Mouse (Mus musculus) forebrain, embryonic 14.5 days (tissue): ENCODE measurements at regions not wholly inside any gene's neighbourhood (a gene's known extent, or its start where the extent isn't known, plus 50 kb on each side); places are given as distances from the start of the nearest gene placed in this dataset.
"Not testable (repeated sequence)": the region's sequence is repeated elsewhere in the genome, so short reads cannot be mapped to it uniquely, and the experiment has no call there.

ENCODE experiments used
- ATAC-seq: fragments of 200-750 bp; cut with Nextera tagmentation; 2 replicates; pipeline ENCODE4 v1.8.0; 2017; ENCODE audit warnings: mild to moderate bottlenecking, moderate library complexity
- DNase-seq: peaks from one replicate; pipeline ENCODE4 v3.0.0-alpha.2; 2015; ENCODE audit warnings: low spot score
- H3K27ac ChIP-seq: fragments of 300-500 bp; sonication (generic); 2 replicates; pipeline ENCODE4 v1.5.1; 2014; ENCODE audit warnings: low read depth, mild to moderate bottlenecking, control low read depth, low read length, moderate library complexity
- H3K27me3 ChIP-seq: fragments of 300-500 bp; sonication (generic); replicated peaks from 2 replicates; pipeline ENCODE4 v1.6.1; 2014; ENCODE audit warnings: low read length, control low read depth, mixed read lengths; ENCODE audit not compliant: control insufficient read depth, insufficient read depth
- H3K36me3 ChIP-seq: fragments of 300-500 bp; sonication (generic); 2 replicates; pipeline ENCODE4 v1.6.1; 2014; ENCODE audit warnings: low read length, control low read depth; ENCODE audit not compliant: control insufficient read depth, insufficient read depth
- H3K4me1 ChIP-seq: fragments of 300-500 bp; sonication (generic); 2 replicates; pipeline ENCODE4 v1.6.1; 2014; ENCODE audit warnings: antibody characterized with exemption, low read length, control low read depth; ENCODE audit not compliant: control insufficient read depth, insufficient read depth
- H3K4me2 ChIP-seq: fragments of 300-500 bp; sonication (generic); 2 replicates; pipeline ENCODE4 v1.6.1; 2014; ENCODE audit warnings: mild to moderate bottlenecking, control low read depth, low read length
- H3K4me3 ChIP-seq: fragments of 300-500 bp; sonication (generic); 2 replicates; pipeline ENCODE4 v1.5.1; 2014; ENCODE audit warnings: low read depth, low read length, control low read depth
- H3K9ac ChIP-seq: fragments of 300-500 bp; sonication (generic); 2 replicates; pipeline ENCODE4 v1.6.1; 2014; ENCODE audit warnings: mild to moderate bottlenecking, low read length, control low read depth, moderate library complexity
- H3K9me3 ChIP-seq: fragments of 300-500 bp; sonication (generic); replicated peaks from 2 replicates; pipeline ENCODE4 v1.6.1; 2016; ENCODE audit warnings: low read length, control low read depth, mixed read lengths; ENCODE audit not compliant: control insufficient read depth
- WGBS: fragments of 180-500 bp; shearing (Covaris S2); extraction: QIAGEN DNeasy Blood & Tissue Kit; methylation state at CpG from one replicate; pipeline ENCODE4 v1.1.7; 2014; 5-methylcytosine and 5-hydroxymethylcytosine counted together

DNA sequence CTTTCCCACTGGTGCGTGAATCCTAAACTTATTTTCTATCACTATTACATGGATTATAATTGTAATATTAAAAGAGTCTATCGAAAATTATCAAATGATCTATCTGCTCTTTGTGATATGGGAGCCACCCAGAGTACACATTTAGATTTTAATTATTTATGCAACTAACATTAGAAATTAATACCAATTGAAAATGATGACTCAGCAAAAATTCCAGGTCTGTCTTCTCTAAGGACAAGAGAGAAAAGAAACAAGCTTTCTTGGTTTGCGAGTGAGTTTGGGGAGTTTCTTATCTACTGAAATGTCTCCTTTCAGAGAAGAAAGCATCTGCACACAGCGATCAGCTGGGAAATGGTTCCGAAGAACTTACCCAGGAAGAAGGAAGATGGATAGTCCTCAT, 219.4 kb downstream of the Prr30 start:
- H3K27me3 ChIP-seq: no peaks in the 10 kb centered on the region
- H3K4me3 ChIP-seq: no peak overlapping the region
- no peaks in the 10 kb centered on the region for H3K9me3 ChIP-seq
- H3K27ac ChIP-seq: no peak overlapping the region
- ATAC-seq: no peak
- DNase-seq: no peak
- WGBS: 95% methylated on average over 5 of the region's 5 CpGs
- H3K36me3 ChIP-seq: no peaks in the 10 kb centered on the region
- no peak overlapping the region for H3K4me2 ChIP-seq
- no peak overlapping the region for H3K9ac ChIP-seq
- no peaks in the 10 kb centered on the region for H3K4me1 ChIP-seq

DNA sequence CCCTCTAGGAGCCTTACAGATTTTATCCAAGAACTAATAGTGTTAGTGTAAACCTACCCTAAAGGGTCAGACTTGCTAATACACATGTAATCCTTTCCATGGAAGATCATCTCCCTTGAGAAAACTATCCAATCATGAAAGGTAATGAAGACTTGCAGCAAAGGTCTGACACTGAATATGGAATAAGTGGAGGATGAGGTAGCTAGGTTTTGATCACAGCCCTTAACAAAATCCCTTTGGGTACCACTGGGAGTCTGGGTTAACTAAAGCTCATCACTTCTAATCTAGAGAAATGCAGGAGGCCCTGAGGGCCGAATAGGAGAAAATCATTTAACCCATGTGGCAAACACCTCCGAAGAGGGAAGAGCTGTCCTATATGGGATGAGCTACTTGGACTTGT, 221.6 kb downstream of the Prr30 start:
- no peak overlapping the region for H3K4me3 ChIP-seq
- H3K36me3 ChIP-seq: no peaks in the 10 kb centered on the region
- DNase-seq (no peak), ATAC-seq (no peak)
- WGBS: 84% methylated on average over 2 of the region's 2 CpGs
- H3K9me3 ChIP-seq: no peaks in the 10 kb centered on the region
- no peak overlapping the region for H3K27ac ChIP-seq
- H3K9ac ChIP-seq: no peak overlapping the region
- H3K4me1 ChIP-seq: no peaks in the 10 kb centered on the region
- H3K4me2 ChIP-seq: no peak overlapping the region
- no peaks in the 10 kb centered on the region for H3K27me3 ChIP-seq

DNA sequence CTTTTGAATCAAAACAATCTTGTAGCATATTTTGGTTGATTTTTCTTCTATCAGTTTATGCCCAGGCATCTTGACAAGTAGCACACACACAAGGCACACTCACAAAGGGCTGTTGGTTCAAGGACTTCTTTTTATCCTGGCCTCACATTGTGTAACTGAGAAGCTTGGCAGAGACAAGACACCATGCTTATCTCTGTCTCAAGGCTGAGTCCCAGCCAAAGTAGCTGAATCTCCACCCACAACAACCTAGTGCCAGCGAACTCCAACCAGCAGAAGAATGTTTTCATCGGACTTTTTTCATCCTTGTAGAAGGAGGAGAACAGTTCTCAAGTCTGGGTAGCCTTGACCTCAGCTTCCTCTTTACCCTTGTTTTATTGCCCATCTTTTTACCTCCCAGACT, 229.2 kb downstream of the Prr30 start:
- no peak overlapping the region for H3K27ac ChIP-seq
- no peak overlapping the region for H3K9ac ChIP-seq
- DNase-seq: no peak
- WGBS: 83% methylated on average over 2 of the region's 2 CpGs
- H3K36me3 ChIP-seq: no peaks in the 10 kb centered on the region
- no peak for ATAC-seq
- no peaks in the 10 kb centered on the region for H3K4me1 ChIP-seq
- H3K4me3 ChIP-seq: no peak overlapping the region
- H3K27me3 ChIP-seq: no peaks in the 10 kb centered on the region
- no peak overlapping the region for H3K4me2 ChIP-seq
- H3K9me3 ChIP-seq: no peaks in the 10 kb centered on the region

DNA sequence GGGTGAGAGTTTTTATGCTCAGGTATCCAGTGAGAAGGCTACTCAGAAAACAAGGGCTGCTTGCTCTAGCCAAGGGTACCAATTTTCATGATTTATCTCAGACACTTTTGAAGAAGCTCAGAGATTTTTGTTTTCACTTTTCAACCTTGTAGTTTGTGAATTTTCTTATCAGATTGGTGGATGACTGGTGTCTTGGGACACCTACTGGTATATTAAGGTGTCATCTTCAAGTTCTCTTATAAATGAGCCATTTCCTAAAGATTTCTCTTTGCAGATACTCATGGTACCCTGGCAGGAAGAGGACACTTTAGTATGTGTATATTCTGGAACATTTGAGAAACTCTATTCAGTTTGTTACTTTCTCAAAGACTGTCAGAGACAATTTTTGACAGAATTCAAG, 239.9 kb downstream of the Prr30 start:
- Histone ChIP-seq H3K9ac (no peak overlapping the region), H3K9me3 (no peaks in the 10 kb centered on the region), H3K27me3 (no peaks in the 10 kb centered on the region), H3K36me3 (no peaks in the 10 kb centered on the region), H3K4me1 (no peaks in the 10 kb centered on the region), H3K4me2 (no peak overlapping the region), H3K4me3 (no peak overlapping the region), H3K27ac (no peak overlapping the region)
- DNase-seq (no peak), ATAC-seq (no peak)

DNA sequence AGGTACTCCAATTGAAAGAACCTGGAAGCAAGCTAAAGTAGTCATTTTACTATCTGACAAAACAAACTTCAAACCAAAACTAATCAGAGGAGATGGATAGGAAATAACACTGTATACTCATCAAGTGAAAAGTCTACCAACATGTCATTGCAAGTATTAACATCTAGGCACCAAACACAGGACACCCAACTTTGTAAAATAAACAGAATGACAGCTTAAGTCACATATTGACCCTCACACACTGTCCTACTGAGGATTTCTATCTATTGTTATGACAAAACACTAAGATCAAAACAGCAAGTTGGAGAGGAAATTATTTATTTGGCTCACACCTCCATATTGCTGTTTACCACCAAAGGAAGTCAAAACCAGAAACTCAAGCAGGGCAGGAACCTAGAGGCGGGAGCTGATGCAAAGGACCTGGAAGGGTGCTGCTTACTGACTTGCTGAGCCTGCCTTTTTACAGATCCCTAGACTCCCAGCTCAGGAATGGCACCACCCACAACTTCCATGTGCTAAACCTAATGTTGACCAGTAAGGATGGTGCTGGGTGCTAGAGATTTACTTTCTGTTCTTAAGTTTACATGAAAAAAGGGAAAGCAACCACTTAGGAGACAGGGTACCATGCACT, 244.2 kb downstream of the Prr30 start:
- H3K4me3 ChIP-seq: no peak overlapping the region

DNA sequence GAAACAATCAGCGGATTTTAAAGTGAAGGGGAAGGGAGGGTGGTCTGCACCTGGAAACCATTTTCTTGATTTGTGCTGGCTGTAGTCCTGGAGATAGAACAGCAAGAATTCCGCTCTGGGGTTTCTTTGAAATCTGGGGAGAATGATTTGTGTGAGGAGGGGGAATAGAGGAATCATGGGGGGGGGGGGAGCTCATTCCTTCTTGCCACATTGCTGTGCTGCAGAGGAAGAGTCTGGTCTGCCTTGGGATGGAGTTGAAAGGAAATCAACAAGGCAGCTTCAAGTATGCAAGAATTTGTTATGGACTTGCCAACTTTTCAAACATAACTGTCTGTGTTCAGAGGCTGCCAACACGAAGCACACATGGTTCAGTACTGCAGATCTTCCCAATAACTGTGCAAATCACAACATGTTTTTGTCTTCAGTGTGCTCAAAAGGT, 249.4 kb downstream of the Prr30 start:
- H3K36me3 ChIP-seq: no peaks in the 10 kb centered on the region
- WGBS: 71% methylated on average over 3 of the region's 3 CpGs
- H3K27me3 ChIP-seq: no peaks in the 10 kb centered on the region
- H3K4me3 ChIP-seq: no peak overlapping the region
- H3K4me2 ChIP-seq: no peak overlapping the region
- no peak overlapping the region for H3K27ac ChIP-seq
- DNase-seq: peak; percentile 25
- no peak overlapping the region for H3K9ac ChIP-seq
- no peaks in the 10 kb centered on the region for H3K9me3 ChIP-seq
- no peaks in the 10 kb centered on the region for H3K4me1 ChIP-seq
- ATAC-seq: no peak

More for the DNA sequence above, 244.2 kb downstream of the Prr30 start:
- Histone ChIP-seq H3K27me3 (no peaks in the 10 kb centered on the region), H3K27ac (no peak overlapping the region), H3K36me3 (no peaks in the 10 kb centered on the region), H3K9ac (no peak overlapping the region), H3K4me2 (no peak overlapping the region), H3K9me3 (no peaks in the 10 kb centered on the region), H3K4me1 (no peaks in the 10 kb centered on the region)
- ATAC-seq (no peak), DNase-seq (no peak)
- WGBS: 82% methylated on average over 1 of the region's 1 CpGs

DNA sequence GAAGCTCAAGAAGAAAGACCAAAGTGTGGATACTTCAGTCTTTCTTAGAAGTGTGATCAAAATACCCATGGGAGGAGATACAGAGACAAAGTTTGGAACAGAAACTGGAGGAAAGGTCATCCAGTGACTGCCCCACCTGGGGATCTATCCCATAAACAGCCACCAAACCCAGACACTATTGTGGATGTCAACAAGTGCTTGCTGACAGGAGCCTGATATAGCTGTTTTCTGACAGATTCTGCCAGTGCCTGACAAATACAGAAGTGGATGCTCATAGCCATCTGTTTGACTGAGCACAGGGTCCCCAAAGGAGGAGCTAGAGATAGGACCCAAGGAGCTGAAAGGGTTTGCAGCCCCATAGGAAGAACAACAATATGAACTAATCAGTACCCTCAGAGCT, 252.5 kb downstream of the Prr30 start:
- DNase-seq, H3K36me3 ChIP-seq, H3K9me3 ChIP-seq, H3K27ac ChIP-seq, H3K9ac ChIP-seq, H3K4me1 ChIP-seq, H3K4me2 ChIP-seq, H3K4me3 ChIP-seq, H3K27me3 ChIP-seq, ATAC-seq: not testable (repeated sequence)

DNA sequence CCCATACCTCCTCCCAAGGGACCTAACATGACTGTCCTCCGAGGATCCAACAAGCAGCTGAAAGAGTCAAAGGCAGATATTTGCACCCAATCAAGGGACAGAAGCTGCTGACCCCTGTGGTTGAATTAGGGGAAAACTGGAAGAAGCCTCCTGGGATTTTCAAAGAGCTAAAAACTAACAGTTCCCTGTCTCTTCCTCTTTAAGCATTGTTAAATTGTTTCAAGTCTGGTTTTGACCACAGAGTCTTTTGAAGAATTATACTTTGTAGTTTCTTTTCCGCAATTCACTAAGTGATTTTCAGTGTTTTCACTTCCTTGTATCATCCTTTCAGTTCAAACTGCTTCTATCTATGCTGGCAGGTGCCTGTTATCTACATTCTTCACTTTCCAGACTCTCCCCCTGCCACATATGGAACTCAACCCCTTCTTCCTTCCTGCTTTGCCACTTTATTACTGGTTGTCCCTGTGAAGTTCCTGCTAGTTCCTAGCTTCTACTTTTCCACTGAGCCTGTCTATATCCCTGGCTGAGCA, 262.7 kb downstream of the Prr30 start:
- H3K27me3 ChIP-seq: no peaks in the 10 kb centered on the region
- 88% methylated on average over 2 of the region's 2 CpGs for WGBS
- H3K9me3 ChIP-seq: no peaks in the 10 kb centered on the region
- ATAC-seq: no peak
- no peak overlapping the region for H3K27ac ChIP-seq
- H3K4me1 ChIP-seq: no peaks in the 10 kb centered on the region
- H3K4me3 ChIP-seq: no peak overlapping the region
- H3K36me3 ChIP-seq: no peaks in the 10 kb centered on the region
- H3K4me2 ChIP-seq: no peak overlapping the region
- no peak overlapping the region for H3K9ac ChIP-seq
- DNase-seq: no peak

DNA sequence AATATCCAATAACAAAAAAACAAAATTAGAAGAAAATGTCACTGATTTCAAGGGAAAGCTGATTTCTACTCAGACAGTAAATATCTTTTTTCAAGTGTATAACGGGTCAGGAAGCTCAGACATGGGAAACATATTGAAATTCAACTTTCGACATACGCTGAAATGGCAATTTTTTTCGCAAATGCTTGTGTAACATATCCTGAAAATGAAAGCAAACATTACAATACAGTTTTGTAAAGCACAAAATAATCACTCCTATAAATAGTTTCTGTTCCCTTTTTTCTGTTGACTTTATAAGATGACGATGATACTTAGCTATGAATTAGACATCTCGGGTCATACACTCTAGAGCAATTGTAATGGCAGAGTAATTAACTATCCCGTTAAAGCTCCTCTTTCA, 265.6 kb downstream of the Prr30 start:
- DNase-seq: no peak
- Histone ChIP-seq H3K36me3 (no peaks in the 10 kb centered on the region), H3K27me3 (no peaks in the 10 kb centered on the region), H3K4me1 (no peaks in the 10 kb centered on the region), H3K4me2 (no peak overlapping the region), H3K4me3 (no peak overlapping the region), H3K9ac (no peak overlapping the region), H3K9me3 (no peaks in the 10 kb centered on the region), H3K27ac (no peak overlapping the region)
- ATAC-seq: no peak
- 84% methylated on average over 7 of the region's 7 CpGs for WGBS
